Mouse (Mus musculus) small intestine, adult 2 months (tissue): Measurements from ENCODE around the gene Runx1.

Source experiments
- CTCF ChIP-seq: fragments of 200-500 bp; IDR thresholded peaks from 2 replicates; pipeline ENCODE4 v1.5.1; 2012; ENCODE audit warnings: low read depth, mild to moderate bottlenecking, control low read depth, inconsistent platforms, low read length, moderate library complexity, mixed read lengths; ENCODE audit not compliant: insufficient replicate concordance, insufficient read length; ENCODE audit errors: extremely low read depth
- POLR2A ChIP-seq: fragments of 200-500 bp; IDR thresholded peaks from 2 replicates; pipeline ENCODE4 v1.6.1; 2012; ENCODE audit warnings: low read depth, mild to moderate bottlenecking, control low read depth, inconsistent platforms, low read length, moderate library complexity

DNA sequence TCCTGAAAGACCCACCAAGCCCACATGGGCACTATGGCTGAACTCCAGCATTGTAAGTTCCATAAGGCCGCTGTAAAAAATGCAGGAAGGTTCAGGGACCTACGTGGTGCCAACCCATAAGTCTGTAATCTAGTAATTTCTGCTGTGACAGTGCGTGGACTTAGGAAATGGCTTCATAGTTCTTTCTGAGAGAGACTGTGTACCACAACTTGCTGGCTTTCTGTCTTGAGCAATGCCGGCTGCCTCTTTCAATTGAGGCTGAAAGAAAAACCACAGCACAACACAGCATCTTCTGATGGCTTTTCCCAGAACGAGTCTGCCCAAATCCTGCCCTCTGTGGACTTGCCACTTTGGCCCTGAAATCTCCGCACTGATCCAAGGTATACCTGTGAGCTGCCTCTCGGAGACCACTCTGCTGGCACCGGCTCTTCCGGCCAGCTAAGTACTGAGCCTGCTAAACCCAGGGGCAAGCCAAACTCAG lies 1.2 kb downstream of the Runx1 start:
- no peak for TF ChIP-seq CTCF
- TF ChIP-seq POLR2A: no peak
